Mouse (Mus musculus) liver, postnatal 0 days (tissue): ENCODE data around the gene Gm21987.
A peak's percentile ranks its signal among the peaks of the same experiment; 100 is the strongest.

Experiments
- CTCF ChIP-seq: sonication (generic); IDR thresholded peaks from 2 replicates; pipeline ENCODE4 v1.5.1; 2016; ENCODE audit warnings: antibody characterized with exemption, low read depth
- EP300 ChIP-seq: IDR thresholded peaks from 2 replicates; pipeline ENCODE4 v1.6.1; 2016; ENCODE audit warnings: antibody characterized with exemption, low read depth, mild to moderate bottlenecking

GRCm38 (mm10) chr16:38371705-38372296 is 25.0 kb downstream of the Gm21987 start:
- TF ChIP-seq EP300, result peak; percentile 99
- TF ChIP-seq CTCF, result no peak
